Mouse (Mus musculus): ENCODE results near the gene Palm. TPM values are rescaled to one million over a fixed set of nuclear protein-coding genes. Genes with fewer than 3 reads are reported as not detected.

Gene Palm
- total RNA-seq, 2 experiments from 2014 or later, result 318 to 348 TPM

DNA sequence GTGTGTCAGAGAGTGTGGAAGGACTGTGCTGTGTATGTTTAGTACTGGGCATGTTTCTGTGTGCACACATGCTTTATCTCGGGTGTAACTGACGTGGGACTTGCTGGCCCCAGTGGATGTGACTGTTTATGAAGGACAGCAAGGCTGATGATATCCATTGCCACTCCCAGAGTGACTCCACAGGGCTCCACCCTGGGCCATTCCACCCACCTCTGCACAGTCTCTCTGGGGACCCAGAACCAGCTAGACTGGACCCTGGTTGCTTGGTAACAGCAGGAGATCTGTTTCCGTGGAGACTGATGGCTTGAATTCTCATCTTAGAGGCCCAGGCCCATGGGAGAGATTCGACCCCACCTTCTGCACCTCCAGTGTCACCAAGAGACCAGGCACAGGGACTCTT, 24.9 kb downstream of the Palm start:
- intact Hi-C loops (cut with DNase I), result no loop called here
- DNase-seq (ENCODE audit: low spot score in 2 of 2), result no peak

DNA sequence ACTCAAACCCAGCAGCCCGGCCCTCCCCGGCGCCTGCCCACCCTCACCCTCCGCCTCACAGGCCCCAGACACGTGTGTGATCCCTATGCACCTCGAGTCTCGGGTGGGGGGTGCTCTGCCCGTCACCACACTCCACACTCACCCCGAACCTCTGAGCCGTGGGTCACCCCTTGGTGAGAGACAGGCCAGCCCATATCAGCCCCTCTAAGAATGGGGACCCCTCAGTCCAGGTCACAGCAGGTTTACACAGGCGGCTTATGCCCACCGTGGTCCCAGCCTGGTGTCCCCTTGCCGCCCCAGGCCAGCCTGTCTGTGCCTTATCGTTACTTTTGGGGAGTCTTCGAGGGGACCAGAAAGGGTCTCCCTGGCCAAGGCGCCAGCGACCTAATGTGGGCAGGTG, 26.2 kb downstream of the Palm start:
- intact Hi-C loops (cut with DNase I), result loop anchor here (5.0 kb wide), 1 partner anchor 97 kb away; no protein-coding TSS in a partner anchor
- no peak for DNase-seq (ENCODE audit: low spot score in 2 of 2)

DNA sequence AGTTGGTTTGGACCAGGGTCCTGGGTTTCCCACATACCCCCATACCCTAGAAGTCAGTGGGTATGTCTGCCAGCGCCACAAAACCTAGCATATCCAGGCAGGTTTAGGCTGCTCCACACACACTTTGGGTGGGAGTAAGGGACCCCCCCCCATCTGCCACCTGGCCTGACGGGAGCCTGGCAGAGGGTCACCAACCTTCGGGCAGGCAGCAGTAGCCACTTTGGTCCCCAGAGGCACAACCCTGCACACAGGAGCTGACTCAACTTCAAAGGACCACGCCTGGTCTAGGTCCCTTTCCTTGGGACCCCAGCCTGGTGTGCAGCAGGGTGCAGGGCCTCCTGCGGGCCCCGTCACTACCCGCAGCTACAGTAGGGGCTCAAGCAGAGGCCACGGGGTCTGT, 26.9 kb downstream of the Palm start:
- intact Hi-C loops (cut with DNase I), result loop anchor here (5.0 kb wide), 1 partner anchor 98 kb away; no protein-coding TSS in a partner anchor
- no peak for DNase-seq (ENCODE audit: low spot score in 2 of 2)

GRCm38 (mm10) chr10:79820782-79821181, 27.4 kb downstream of the Palm start, which contains the start of gene Misp:
Misp (plus strand) TSS chr10:79820989.
- intact Hi-C loops (cut with DNase I), result loop anchor here (5.0 kb wide), 1 partner anchor 98 kb away; no protein-coding TSS in a partner anchor
- no peak for DNase-seq (ENCODE audit: low spot score in 2 of 2)

- DNase-seq (ENCODE audit: low spot score in 2 of 2), result no peak
- intact Hi-C loops (cut with DNase I), result loop anchor here (5.0 kb wide), 1 partner anchor 99 kb away; no protein-coding TSS in a partner anchor
Observed at GRCm38 (mm10) chr10:79821731-79822130, 28.4 kb downstream of the Palm start.

- intact Hi-C loops (cut with DNase I), result loop anchor here (5.0 kb wide), 1 partner anchor 100 kb away; no protein-coding TSS in a partner anchor
- no peak for DNase-seq (ENCODE audit: low spot score in 2 of 2)
Observed at GRCm38 (mm10) chr10:79822372-79822771, 29.0 kb downstream of the Palm start.

DNA sequence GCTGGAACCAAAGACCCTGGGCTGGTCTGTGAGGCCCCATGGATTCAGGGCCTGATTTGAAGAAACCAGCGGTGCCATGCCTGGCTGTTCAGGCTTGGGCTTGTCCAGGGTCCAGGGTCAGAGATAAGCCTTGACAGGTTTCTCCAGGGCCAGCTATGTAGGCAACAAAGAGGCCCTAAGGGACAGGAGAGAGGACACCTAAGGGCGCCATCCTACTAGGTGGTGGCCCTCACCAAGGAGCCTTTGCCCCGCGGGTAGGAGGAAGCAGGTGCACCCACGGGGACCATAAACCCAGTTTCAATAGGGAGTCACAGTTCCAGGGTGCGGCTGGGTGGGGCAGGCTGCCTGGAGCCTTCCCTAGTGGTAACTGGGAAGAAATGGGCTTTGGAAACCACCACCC, 29.6 kb downstream of the Palm start:
- intact Hi-C loops (cut with DNase I), result loop anchor here (5.0 kb wide), 1 partner anchor 101 kb away; no protein-coding TSS in a partner anchor
- DNase-seq (ENCODE audit: low spot score in 2 of 2), result no peak

GRCm38 (mm10) chr10:79824413-79824812, 31.0 kb downstream of the Palm start:
- intact Hi-C loops (cut with DNase I), result loop anchor here (5.0 kb wide), 1 partner anchor 102 kb away; no protein-coding TSS in a partner anchor
- DNase-seq (ENCODE audit: low spot score in 2 of 2), result no peak

GRCm38 (mm10) chr10:79831583-79831982, 38.2 kb downstream of the Palm start:
- DNase-seq (ENCODE audit: low spot score in 2 of 2), result no peak

DNA sequence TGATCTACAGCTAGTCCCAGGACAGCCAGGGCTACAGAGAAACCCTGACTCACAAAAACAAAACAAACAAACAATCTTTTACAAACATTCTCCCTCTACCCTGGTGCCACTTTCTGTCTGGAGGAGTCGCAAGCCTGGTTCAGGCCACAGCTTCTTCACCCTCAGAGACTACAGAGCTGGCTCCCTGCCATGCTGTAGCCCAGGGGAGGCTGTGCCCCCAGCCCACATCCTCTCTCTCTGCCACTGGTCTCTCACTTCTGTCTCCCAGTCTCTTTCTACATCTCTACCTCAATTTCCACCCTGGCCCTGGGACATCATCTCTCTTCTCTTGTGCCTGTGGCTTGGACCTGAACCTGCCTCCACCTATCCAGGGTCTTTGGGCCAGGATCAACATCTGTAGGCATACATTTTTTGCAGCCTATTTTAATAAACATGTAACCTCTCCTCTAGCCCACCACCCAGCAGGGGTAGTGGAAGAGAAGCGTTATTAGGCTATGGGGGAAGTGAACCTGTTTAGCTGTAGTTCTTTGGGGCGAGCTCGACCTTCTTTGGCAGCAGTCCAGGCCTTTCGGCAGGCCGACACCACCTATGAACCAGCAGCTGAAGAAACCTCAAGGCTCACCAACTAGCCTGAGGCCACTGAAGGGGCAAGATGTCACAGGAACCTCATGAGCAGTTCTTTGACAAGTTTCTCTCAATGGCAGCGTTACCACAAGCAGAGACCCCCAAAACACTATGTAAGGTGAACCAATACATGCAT, 38.8 kb downstream of the Palm start:
- DNase-seq (ENCODE audit: low spot score in 2 of 2), result no peak
- intact Hi-C loops (cut with DNase I), result no loop called here

More at GRCm38 (mm10) chr10:79831583-79831982, 38.2 kb downstream of the Palm start:
- intact Hi-C loops (cut with DNase I), result no loop called here

DNA sequence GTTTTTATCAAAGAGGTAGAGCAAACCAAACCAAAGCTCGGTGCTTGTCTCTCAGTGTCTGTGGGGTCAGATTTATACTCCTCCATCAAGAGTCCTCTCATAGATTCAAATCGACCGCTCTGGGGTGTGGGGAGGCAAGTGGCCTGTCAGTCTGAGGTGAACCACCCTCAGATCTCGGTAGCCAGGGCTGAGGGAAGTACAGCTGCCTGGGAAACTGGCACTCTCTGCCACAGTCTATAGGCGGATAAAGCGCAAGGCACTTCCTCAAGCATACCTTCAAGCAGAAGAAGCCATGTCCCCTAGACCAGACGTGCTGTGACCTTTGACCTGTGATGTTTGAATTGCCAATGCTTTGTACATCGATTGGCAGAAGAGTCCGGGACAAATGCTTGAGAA, 39.4 kb downstream of the Palm start:
- intact Hi-C loops (cut with DNase I), result no loop called here
- no peak for DNase-seq (ENCODE audit: low spot score in 2 of 2)

DNA sequence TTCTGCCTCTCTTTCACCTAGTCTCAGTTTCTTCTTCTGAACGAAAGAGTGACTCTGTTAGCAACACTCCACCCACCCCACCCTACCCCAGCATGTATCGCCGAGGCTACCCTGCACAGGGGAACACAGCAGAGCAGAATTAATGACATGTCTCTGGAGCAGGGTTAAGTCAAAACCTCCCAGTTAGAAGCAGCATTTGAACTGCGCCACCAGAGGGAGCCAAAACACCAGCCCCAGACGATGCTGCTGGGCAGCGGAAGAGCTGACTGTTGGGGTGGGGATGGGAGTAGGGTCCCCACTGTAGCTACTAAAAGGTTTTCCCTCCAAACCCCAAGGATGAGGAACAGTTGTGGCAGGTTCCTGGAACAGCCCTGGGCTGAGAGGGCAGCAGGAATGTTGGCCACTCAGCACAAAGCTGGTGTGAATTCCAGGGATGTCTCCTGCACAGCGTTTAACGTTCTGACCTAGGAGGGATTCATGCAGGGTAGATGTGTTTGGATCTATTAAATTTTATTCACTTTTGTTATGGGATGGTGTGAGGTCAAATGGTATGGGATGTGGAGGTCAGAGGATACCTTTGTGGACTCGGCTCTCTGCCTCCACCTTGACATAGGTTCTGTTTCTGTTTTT, 41.5 kb downstream of the Palm start:
- peak; percentile 71 to 77 for DNase-seq (ENCODE audit: low spot score in 2 of 2)
- intact Hi-C loops (cut with DNase I), result loop anchor here (1.0 to 5.0 kb wide), 3 partner anchors 47 to 120 kb away; no protein-coding TSS in a partner anchor

DNA sequence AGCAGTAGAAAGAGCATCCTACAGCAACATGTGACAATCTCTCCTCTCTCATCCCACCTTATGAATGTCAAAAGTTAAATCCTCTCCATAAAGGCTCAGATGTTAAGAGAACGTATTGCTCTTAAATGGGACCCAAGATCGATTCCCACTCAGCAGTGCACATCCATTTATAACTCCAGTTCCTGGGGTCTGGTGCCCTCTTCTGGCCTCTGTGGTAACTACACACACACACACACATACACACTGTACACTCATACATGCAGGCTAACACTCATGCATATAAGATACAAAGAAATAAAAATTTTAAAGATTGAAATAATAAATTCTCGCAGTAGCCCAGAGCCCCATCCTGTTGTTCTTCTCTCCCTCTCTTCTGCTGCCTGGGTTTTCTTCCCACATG, 43.5 kb downstream of the Palm start:
- intact Hi-C loops (cut with DNase I), result loop anchor here (5.0 kb wide), 1 partner anchor 45 kb away; no protein-coding TSS in a partner anchor

GRCm38 (mm10) chr10:79838151-79838550, 44.8 kb downstream of the Palm start:
- intact Hi-C loops (cut with DNase I), result loop anchor here (5.0 kb wide), 1 partner anchor 44 kb away; no protein-coding TSS in a partner anchor
- DNase-seq (ENCODE audit: low spot score in 2 of 2), result no peak

More for the DNA sequence above, 43.5 kb downstream of the Palm start:
- DNase-seq (ENCODE audit: low spot score in 2 of 2), result no peak

- intact Hi-C loops (cut with DNase I), result loop anchor here (2.0 kb wide), 1 partner anchor 15 kb away; the partner anchor contains the start of gene Ptbp1
- no peak for DNase-seq (ENCODE audit: low spot score in 2 of 2)
Observed at GRCm38 (mm10) chr10:79840091-79840490, 46.7 kb downstream of the Palm start.

- intact Hi-C loops (cut with DNase I), result loop anchor here (2.0 kb wide), 1 partner anchor 14 kb away; the partner anchor contains the start of gene Ptbp1
- DNase-seq (ENCODE audit: low spot score in 2 of 2), result peak; percentile 72 to 92
Observed at GRCm38 (mm10) chr10:79840644-79841551, 47.5 kb downstream of the Palm start.

GRCm38 (mm10) chr10:79842322-79842721, 49.0 kb downstream of the Palm start:
- no peak for DNase-seq (ENCODE audit: low spot score in 2 of 2)
- intact Hi-C loops (cut with DNase I), result no loop called here

DNA sequence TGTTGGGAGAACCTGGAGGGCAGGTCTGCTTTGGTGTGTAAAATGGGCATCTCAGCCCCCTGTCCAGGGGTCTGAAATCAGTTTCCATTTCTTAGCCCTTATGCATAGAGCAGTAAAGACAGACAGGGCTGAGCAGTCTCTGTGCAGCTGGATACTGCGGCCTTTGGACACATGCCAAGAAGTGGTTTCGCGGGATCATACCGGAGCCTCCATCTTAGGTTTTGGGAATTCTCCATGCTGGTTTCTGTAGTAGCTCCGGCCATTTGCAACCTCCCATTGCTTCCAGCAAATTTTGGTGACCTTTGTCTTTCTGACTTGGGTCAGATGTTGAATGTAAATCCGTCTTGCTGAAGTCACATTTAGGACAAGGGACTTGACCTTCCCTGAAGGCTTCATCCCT, 50.1 kb downstream of the Palm start:
- intact Hi-C loops (cut with DNase I), result no loop called here
- DNase-seq (ENCODE audit: low spot score in 2 of 2), result no peak

- no peak for DNase-seq (ENCODE audit: low spot score in 2 of 2)
Observed at GRCm38 (mm10) chr10:79846553-79846952, 53.2 kb downstream of the Palm start.

More at GRCm38 (mm10) chr10:79846553-79846952, 53.2 kb downstream of the Palm start:
- intact Hi-C loops (cut with DNase I), result no loop called here
